Mouse (Mus musculus): ENCODE results near the gene Slc9a3r2. TPM values are rescaled to one million over a fixed set of nuclear protein-coding genes. Genes with fewer than 3 reads are reported as not detected.

Gene Slc9a3r2
- polyA plus RNA-seq (2012; fragmentation: generic; extraction: Trizol), result 19.1 TPM

- Histone ChIP-seq H3K36me3 (ENCODE audit: control insufficient read depth, insufficient read depth) (no peaks in the 10 kb centered on the region), H3ac (ENCODE audit: control insufficient read depth, insufficient read length) (peak within 1 kb of the TSS; percentile 4), H3K4me3 (peak within 1 kb of the TSS; percentile 5), H3K27me3 (ENCODE audit: control insufficient read depth, insufficient read depth, insufficient read length) (no peaks in the 10 kb centered on the region), H3K79me2 (ENCODE audit: control insufficient read depth, insufficient read depth) (no peaks in the 10 kb centered on the region), H3K4me2 (ENCODE audit: low read depth) (peak within 1 kb of the TSS; percentile 87)
- TF ChIP-seq POLR2A (IDR thresholded peaks at IDR 0.05; ENCODE audit: insufficient read length, low read depth) (peak; percentile 60), POLR2AphosphoS2 (IDR thresholded peaks at IDR 0.05; ENCODE audit: insufficient read length, low read depth) (peak; percentile 36), MYOG (IDR thresholded peaks at IDR 0.05; ENCODE audit: control insufficient read depth in 1 of 3, insufficient read depth in 1 of 3, insufficient read length in 2 of 3, low read depth in 2 of 3) (no peak), E2F4 (IDR thresholded peaks at IDR 0.05; ENCODE audit: insufficient read depth) (no peak), MYOD1 (IDR thresholded peaks at IDR 0.05; ENCODE audit: control insufficient read depth in 1 of 3, insufficient read length in 2 of 3, low read depth in 2 of 3) (peak in 1 of 3 experiments; percentile 18), CEBPB (IDR thresholded peaks at IDR 0.05; ENCODE audit: insufficient read depth, poor library complexity, severe bottlenecking) (no peak), SRF (IDR thresholded peaks at IDR 0.05; ENCODE audit: control insufficient read depth, insufficient read length, low read depth) (no peak), MAX (IDR thresholded peaks at IDR 0.05; ENCODE audit: low read depth) (no peak), USF1 (IDR thresholded peaks at IDR 0.05; ENCODE audit: low read depth) (no peak), REST (IDR thresholded peaks at IDR 0.05; ENCODE audit: insufficient read depth, insufficient read length) (no peak), TCF3 (IDR thresholded peaks at IDR 0.05; ENCODE audit: insufficient read length, low read depth) (no peak), TCF12 (IDR thresholded peaks at IDR 0.05; ENCODE audit: insufficient read depth, poor library complexity, severe bottlenecking) (no peak)
These were observed at the start of gene Slc9a3r2 for GRCm38 (mm10) chr17:24650070-24650616. Slc9a3r2 (minus strand) TSS chr17:24650327.

- no peak overlapping the region for H3K4me3 ChIP-seq
- H3ac ChIP-seq (ENCODE audit: control insufficient read depth, insufficient read length), result no peak overlapping the region
- no peak overlapping the region for H3K4me2 ChIP-seq (ENCODE audit: low read depth)
- no peaks in the 10 kb centered on the region for H3K27me3 ChIP-seq (ENCODE audit: control insufficient read depth, insufficient read depth, insufficient read length)
- H3K79me2 ChIP-seq (ENCODE audit: control insufficient read depth, insufficient read depth), result peaks cover 5% of the 10 kb centered on the region
- no peak for TF ChIP-seq E2F4 (IDR thresholded peaks at IDR 0.05; ENCODE audit: insufficient read depth)
- no peak for TF ChIP-seq TCF3 (IDR thresholded peaks at IDR 0.05; ENCODE audit: insufficient read length, low read depth)
- no peak for TF ChIP-seq MYOD1 (IDR thresholded peaks at IDR 0.05; ENCODE audit: control insufficient read depth in 1 of 3, insufficient read length in 2 of 3, low read depth in 2 of 3)
- no peak for TF ChIP-seq USF1 (IDR thresholded peaks at IDR 0.05; ENCODE audit: low read depth)
- TF ChIP-seq POLR2A (IDR thresholded peaks at IDR 0.05; ENCODE audit: insufficient read length, low read depth), result no peak
- no peak for TF ChIP-seq CEBPB (IDR thresholded peaks at IDR 0.05; ENCODE audit: insufficient read depth, poor library complexity, severe bottlenecking)
- TF ChIP-seq MYOG (IDR thresholded peaks at IDR 0.05; ENCODE audit: control insufficient read depth in 1 of 3, insufficient read depth in 1 of 3, insufficient read length in 2 of 3, low read depth in 2 of 3), result no peak
- TF ChIP-seq MAX (IDR thresholded peaks at IDR 0.05; ENCODE audit: low read depth), result no peak
- TF ChIP-seq SRF (IDR thresholded peaks at IDR 0.05; ENCODE audit: control insufficient read depth, insufficient read length, low read depth), result no peak
- TF ChIP-seq REST (IDR thresholded peaks at IDR 0.05; ENCODE audit: insufficient read depth, insufficient read length), result no peak
- TF ChIP-seq POLR2AphosphoS2 (IDR thresholded peaks at IDR 0.05; ENCODE audit: insufficient read length, low read depth), result no peak
- no peak for TF ChIP-seq TCF12 (IDR thresholded peaks at IDR 0.05; ENCODE audit: insufficient read depth, poor library complexity, severe bottlenecking)
- H3K36me3 ChIP-seq (ENCODE audit: control insufficient read depth, insufficient read depth), result peaks cover 9% of the 10 kb centered on the region
These were observed 49.3 kb upstream of the Slc9a3r2 start for GRCm38 (mm10) chr17:24699473-24699872.

- Histone ChIP-seq H3K79me2 (ENCODE audit: control insufficient read depth, insufficient read depth) (peaks cover 5% of the 10 kb centered on the region), H3K4me3 (no peak overlapping the region), H3K27me3 (ENCODE audit: control insufficient read depth, insufficient read depth, insufficient read length) (no peaks in the 10 kb centered on the region), H3ac (ENCODE audit: control insufficient read depth, insufficient read length) (no peak overlapping the region), H3K4me2 (ENCODE audit: low read depth) (no peak overlapping the region), H3K36me3 (ENCODE audit: control insufficient read depth, insufficient read depth) (peaks cover 9% of the 10 kb centered on the region)
- TF ChIP-seq REST (IDR thresholded peaks at IDR 0.05; ENCODE audit: insufficient read depth, insufficient read length), result no peak
- peak; percentile 77 for TF ChIP-seq POLR2AphosphoS2 (IDR thresholded peaks at IDR 0.05; ENCODE audit: insufficient read length, low read depth)
These were observed 48.6 kb upstream of the Slc9a3r2 start for GRCm38 (mm10) chr17:24698715-24699114.

- Histone ChIP-seq H3K79me2 (ENCODE audit: control insufficient read depth, insufficient read depth) (peaks cover 5% of the 10 kb centered on the region), H3K27me3 (ENCODE audit: control insufficient read depth, insufficient read depth, insufficient read length) (no peaks in the 10 kb centered on the region), H3ac (ENCODE audit: control insufficient read depth, insufficient read length) (no peak overlapping the region), H3K36me3 (ENCODE audit: control insufficient read depth, insufficient read depth) (peaks cover 9% of the 10 kb centered on the region), H3K4me2 (ENCODE audit: low read depth) (no peak overlapping the region), H3K4me3 (no peak overlapping the region)
- no peak for TF ChIP-seq POLR2A (IDR thresholded peaks at IDR 0.05; ENCODE audit: insufficient read length, low read depth)
- TF ChIP-seq MAX (IDR thresholded peaks at IDR 0.05; ENCODE audit: low read depth), result no peak
- TF ChIP-seq SRF (IDR thresholded peaks at IDR 0.05; ENCODE audit: control insufficient read depth, insufficient read length, low read depth), result no peak
- no peak for TF ChIP-seq CEBPB (IDR thresholded peaks at IDR 0.05; ENCODE audit: insufficient read depth, poor library complexity, severe bottlenecking)
- TF ChIP-seq TCF3 (IDR thresholded peaks at IDR 0.05; ENCODE audit: insufficient read length, low read depth), result no peak
- no peak for TF ChIP-seq MYOD1 (IDR thresholded peaks at IDR 0.05; ENCODE audit: control insufficient read depth in 1 of 3, insufficient read length in 2 of 3, low read depth in 2 of 3)
- no peak for TF ChIP-seq POLR2AphosphoS2 (IDR thresholded peaks at IDR 0.05; ENCODE audit: insufficient read length, low read depth)
- TF ChIP-seq USF1 (IDR thresholded peaks at IDR 0.05; ENCODE audit: low read depth), result no peak
- no peak for TF ChIP-seq MYOG (IDR thresholded peaks at IDR 0.05; ENCODE audit: control insufficient read depth in 1 of 3, insufficient read depth in 1 of 3, insufficient read length in 2 of 3, low read depth in 2 of 3)
- TF ChIP-seq E2F4 (IDR thresholded peaks at IDR 0.05; ENCODE audit: insufficient read depth), result no peak
- TF ChIP-seq REST (IDR thresholded peaks at IDR 0.05; ENCODE audit: insufficient read depth, insufficient read length), result no peak
- no peak for TF ChIP-seq TCF12 (IDR thresholded peaks at IDR 0.05; ENCODE audit: insufficient read depth, poor library complexity, severe bottlenecking)
These were observed 47.9 kb upstream of the Slc9a3r2 start for GRCm38 (mm10) chr17:24697985-24698384.

Data from myocyte (in vitro differentiated cells).